Comparison of ENCODE assay signal across 10 mouse cellular contexts in the genomic region with DNA sequence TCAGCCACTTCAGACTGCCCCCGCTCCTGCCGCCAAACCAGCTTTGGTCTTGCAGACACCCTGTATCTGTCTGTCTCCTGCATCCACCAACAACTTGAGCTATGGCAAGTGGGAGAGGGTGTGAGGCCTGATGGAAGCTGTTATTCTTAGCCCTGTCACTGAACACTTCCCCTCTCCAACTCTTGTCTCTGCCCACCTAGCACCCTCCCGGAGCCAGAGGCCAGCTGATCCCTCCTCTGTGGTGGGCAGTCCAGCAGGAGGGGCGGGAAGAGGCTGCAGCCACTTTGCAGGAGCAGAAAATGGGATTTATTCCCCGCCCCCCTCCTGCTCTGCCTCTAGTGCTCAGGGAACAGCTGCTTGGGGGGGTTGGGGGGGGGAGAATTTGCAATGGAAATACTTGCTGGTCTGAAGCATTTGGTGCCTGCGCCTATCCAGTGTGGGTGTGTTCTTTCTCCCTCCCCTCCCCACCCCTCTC.
DNase-seq lines count a peak whose midpoint lies in the region; ATAC-seq and TF ChIP-seq lines count a peak whose summit lies in the region.
"Had no signal": no experiment of that assay in that cellular context is flagged by ENCODE, and none has a peak within 500 bp of the region (broad histone marks: within the 10 kb centered on the region; RNA-seq: fewer than 3 reads in every experiment).

No protein-coding gene starts in this region.

- 29% methylated on average over 6 of the region's 6 CpGs for WGBS in heart, embryonic 15.5 days
- 56% methylated on average over 6 of the region's 6 CpGs for WGBS in forebrain, embryonic 13.5 days
- WGBS in limb, embryonic 10.5 days = 49% methylated on average over 6 of the region's 6 CpGs

- peak; percentile 83 for ATAC-seq in heart, embryonic 15.5 days (replicated peaks; ENCODE audit: insufficient number of reproducible peaks, insufficient read depth, low FRiP score, low read depth)
- ATAC-seq in forebrain, embryonic 13.5 days = 0 out of 2 replicates have a peak, but pooled peaks have one; percentile 10

- H3K4me3 ChIP-seq in heart, embryonic 15.5 days = no peak overlapping the region
- no peak overlapping the region for H3K4me3 ChIP-seq in CH12.LX (replicated peaks in 1 of 3; ENCODE audit: low read depth in 2 of 3, low read length in 2 of 3, poor library complexity in 1 of 3)
- no peak overlapping the region for H3K4me3 ChIP-seq in forebrain, embryonic 13.5 days
- no peak overlapping the region for H3K4me3 ChIP-seq in limb, embryonic 10.5 days
- H3K4me3 ChIP-seq: liver, embryonic 13.5 days had no signal

- intact Hi-C loops in heart, postnatal 25 days (cut with DNase I) = no loop called here

- H3K36me3 ChIP-seq in heart, embryonic 15.5 days = no peaks in the 10 kb centered on the region
- no peaks in the 10 kb centered on the region for H3K36me3 ChIP-seq in CH12.LX (replicated peaks in 1 of 2; ENCODE audit: control insufficient read depth in 1 of 2, insufficient read depth in 1 of 2, low read length in 1 of 2)
- no peaks in the 10 kb centered on the region for H3K36me3 ChIP-seq in forebrain, embryonic 13.5 days (ENCODE audit: poor library complexity, severe bottlenecking)
- H3K36me3 ChIP-seq in limb, embryonic 10.5 days = peaks cover 3% of the 10 kb centered on the region; the same call in 1 of the 2 replicates
- H3K36me3 ChIP-seq: liver, embryonic 13.5 days had no signal

- H3K79me2 ChIP-seq in CH12.LX (replicated peaks; ENCODE audit: control insufficient read depth, extremely low read depth, insufficient read depth, poor library complexity, severe bottlenecking) = no peaks in the 10 kb centered on the region

- in situ Hi-C loops in CH12.LX (cut with MboI; ENCODE audit: low pct_ligation_motif_present, low pct_unique_long_range_greater_than_20kb, low sequenced_read_pairs) = no loop called here

- no peak for TF ChIP-seq CTCF in CH12.LX (conservative IDR thresholded peaks at IDR 0.05 in 1 of 2, IDR thresholded peaks at IDR 0.05 in 1 of 2; ENCODE audit: low read depth in 2 of 2, low read length in 2 of 2)

- no peak overlapping the region for H3K9ac ChIP-seq in heart, embryonic 15.5 days
- H3K9ac ChIP-seq in CH12.LX (ENCODE audit: insufficient read depth, low read depth) = no peak overlapping the region
- peak overlapping the region; percentile 26; the same call in 1 of the 2 replicates for H3K9ac ChIP-seq in forebrain, embryonic 13.5 days
- H3K9ac ChIP-seq: liver, embryonic 13.5 days had no signal

- H3K4me2 ChIP-seq in heart, embryonic 15.5 days = 0 out of 2 replicates have a peak overlapping the region, but pooled peaks have one; percentile 6
- no peak overlapping the region for H3K4me2 ChIP-seq in CH12.LX (ENCODE audit: insufficient read depth, low read depth, poor library complexity, severe bottlenecking)
- H3K4me2 ChIP-seq in forebrain, embryonic 13.5 days = no peak overlapping the region
- H3K4me2 ChIP-seq: liver, embryonic 13.5 days had no signal

- no peaks in the 10 kb centered on the region for H3K9me3 ChIP-seq in heart, embryonic 15.5 days (replicated peaks)
- H3K9me3 ChIP-seq in CH12.LX (replicated peaks; ENCODE audit: low read length) = peaks cover 4% of the 10 kb centered on the region
- no peaks in the 10 kb centered on the region; the same call in 1 of the 2 replicates for H3K9me3 ChIP-seq in forebrain, embryonic 13.5 days (replicated peaks)
- H3K9me3 ChIP-seq in limb, embryonic 10.5 days (replicated peaks) = 0 out of 2 replicates have a peak, but pooled peaks cover 2% of the 10 kb centered on the region
- H3K9me3 ChIP-seq: liver, embryonic 13.5 days had no signal

- DNase-seq in heart, postnatal 25 days (ENCODE audit: low spot score) = no peak
- DNase-seq in CH12.LX (ENCODE audit: extremely low read depth) (peak; percentile 37), MN1 (ENCODE audit: low spot score) (no peak)
- DNase-seq in limb, embryonic 10.5 days (ENCODE audit: low spot score) = no peak
- no peak for DNase-seq in cerebellum, postnatal 4 days (ENCODE audit: low spot score in 2 of 2)
- no peak for DNase-seq in adrenal gland, postnatal 4 days (ENCODE audit: low spot score in 2 of 2)
- DNase-seq: cerebellum, postnatal 36 days; liver, embryonic 13.5 days had no signal

- no peaks in the 10 kb centered on the region for H3K27me3 ChIP-seq in heart, embryonic 15.5 days
- no peaks in the 10 kb centered on the region for H3K27me3 ChIP-seq in CH12.LX (replicated peaks)
- H3K27me3 ChIP-seq in forebrain, embryonic 13.5 days = no peaks in the 10 kb centered on the region
- H3K27me3 ChIP-seq in limb, embryonic 10.5 days (ENCODE audit: low read depth, poor library complexity, severe bottlenecking) = no peaks in the 10 kb centered on the region
- H3K27me3 ChIP-seq: liver, embryonic 13.5 days had no signal

- dilution Hi-C loops in CH12.LX (cut with MboI; ENCODE audit: extremely low pct_ligation_motif_present, extremely low pct_unique_long_range_greater_than_20kb, low sequenced_read_pairs) = no loop called here

- TF ChIP-seq POLR2A in CH12.LX (IDR thresholded peaks at IDR 0.05; ENCODE audit: low read depth, low read length) = no peak

- H3K4me1 ChIP-seq in heart, embryonic 15.5 days (replicated peaks) = peaks cover 42% of the 10 kb centered on the region
- peaks cover 31 to 45% of the 10 kb centered on the region in 2 experiments for H3K4me1 ChIP-seq in CH12.LX (ENCODE audit: control insufficient read depth in 1 of 2, insufficient read depth in 2 of 2)
- H3K4me1 ChIP-seq in forebrain, embryonic 13.5 days = peaks cover 39% of the 10 kb centered on the region
- peaks cover 62% of the 10 kb centered on the region for H3K4me1 ChIP-seq in limb, embryonic 10.5 days
- H3K4me1 ChIP-seq: liver, embryonic 13.5 days had no signal

- peak overlapping the region; percentile 72 for H3K27ac ChIP-seq in heart, embryonic 15.5 days
- H3K27ac ChIP-seq in CH12.LX (ENCODE audit: insufficient read depth, low read depth) = no peak overlapping the region
- no peak overlapping the region for H3K27ac ChIP-seq in forebrain, embryonic 13.5 days
- peak overlapping the region; percentile 87 for H3K27ac ChIP-seq in limb, embryonic 10.5 days
- H3K27ac ChIP-seq: liver, embryonic 13.5 days had no signal

- no peak for TF ChIP-seq RAD21 in CH12.LX (IDR thresholded peaks at IDR 0.05; ENCODE audit: low read depth, low read length)

- TF ChIP-seq EP300 in CH12.LX (IDR thresholded peaks at IDR 0.05; ENCODE audit: low read length) = peak; percentile 32; the same call in 1 of the 2 replicates

TF ChIP-seq in CH12.LX, 34 proteins besides CTCF, POLR2A, EP300 and RAD21:
- TF ChIP-seq TBP (conservative IDR thresholded peaks at IDR 0.05; ENCODE audit: low read depth, low read length) (no peak), IRF4 (IDR thresholded peaks at IDR 0.05; ENCODE audit: low read depth, low read length) (no peak), BHLHE40 (IDR thresholded peaks at IDR 0.05; ENCODE audit: low read depth, low read length) (no peak), POLR2AphosphoS2 (IDR thresholded peaks at IDR 0.05; ENCODE audit: low read depth, low read length) (no peak), MEF2A (IDR thresholded peaks at IDR 0.05; ENCODE audit: borderline replicate concordance, low read depth, low read length) (no peak), NRF1 (IDR thresholded peaks at IDR 0.05; ENCODE audit: low read depth, low read length) (no peak), NELFE (IDR thresholded peaks at IDR 0.05; ENCODE audit: low read depth, low read length) (no peak), JUN (IDR thresholded peaks at IDR 0.05; ENCODE audit: insufficient read depth, low read depth, low read length) (no peak)

Comparison
In these comparisons a context has a peak if more than half of its experiments do, and no peak if none do; other contexts are left out.
1. H3K27ac ChIP-seq: peak in heart, embryonic 15.5 days (single experiment) and limb, embryonic 10.5 days (single experiment); none in CH12.LX (single experiment) and forebrain, embryonic 13.5 days (single experiment).